Mouse (Mus musculus): ENCODE measurements around the gene Pfkl.

GRCm38 (mm10) chr10:78000200-78000599 lies 9.7 kb downstream of the Pfkl start:
- TF ChIP-seq POLR2A (IDR thresholded peaks at IDR 0.05; ENCODE audit: borderline replicate concordance, insufficient read depth, low read length), result no peak
- no peak for TF ChIP-seq CTCF (IDR thresholded peaks at IDR 0.05; ENCODE audit: borderline replicate concordance, insufficient read depth, low read depth, low read length)
